8 mouse cellular contexts compared by ENCODE assay signal in the genomic region with DNA sequence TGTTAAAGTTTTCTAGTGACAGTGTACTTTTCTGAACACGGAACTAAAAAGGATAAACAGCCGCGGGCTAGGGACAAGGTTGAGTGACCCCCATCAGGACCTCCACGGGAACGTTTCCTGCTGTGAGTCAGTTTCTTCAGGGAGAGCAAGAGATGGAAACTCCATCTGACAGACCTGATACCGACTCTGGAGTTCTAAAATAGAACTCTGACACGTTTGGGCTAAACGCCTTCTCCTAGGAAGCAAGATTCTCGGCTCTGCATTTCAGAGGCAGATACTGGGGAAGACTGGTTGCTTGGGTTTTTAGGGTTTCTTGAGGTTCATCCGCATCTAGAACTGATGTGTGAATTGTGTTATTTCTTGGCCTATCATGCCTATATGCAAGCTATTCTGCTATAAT. TPM values are rescaled to one million over a fixed set of nuclear protein-coding genes. Genes with fewer than 3 reads are reported as not detected.
DNase-seq lines count a peak whose midpoint lies in the region; ATAC-seq and TF ChIP-seq lines count a peak whose summit lies in the region.

No protein-coding gene starts in this region.

- WGBS in heart, embryonic 11.5 days (ENCODE audit: insufficient replicate concordance) = 27% methylated on average over 10 of the region's 10 CpGs
- WGBS in lung, embryonic 14.5 days = 26% methylated on average over 10 of the region's 10 CpGs
- 32% methylated on average over 10 of the region's 10 CpGs for WGBS in liver, embryonic 14.5 days (ENCODE audit: insufficient replicate concordance)
- WGBS in neural tube, embryonic 15.5 days = 79% methylated on average over 10 of the region's 10 CpGs

- no peaks in the 10 kb centered on the region for H3K36me3 ChIP-seq in heart, embryonic 11.5 days (ENCODE audit: control insufficient read depth, insufficient read depth, low read length)
- H3K36me3 ChIP-seq in lung, embryonic 14.5 days (ENCODE audit: insufficient read depth) = no peaks in the 10 kb centered on the region
- H3K36me3 ChIP-seq in liver, embryonic 14.5 days (replicated peaks; ENCODE audit: control insufficient read depth, insufficient read depth, low read depth) = no peaks in the 10 kb centered on the region
- no peaks in the 10 kb centered on the region for H3K36me3 ChIP-seq in neural tube, embryonic 15.5 days

- no peak overlapping the region for H3K4me3 ChIP-seq in heart, embryonic 11.5 days (ENCODE audit: low read depth, low read length)
- no peak overlapping the region for H3K4me3 ChIP-seq in lung, embryonic 14.5 days (ENCODE audit: low read depth, low read length)
- H3K4me3 ChIP-seq in liver, embryonic 14.5 days (ENCODE audit: insufficient read depth in 1 of 2, low read depth in 2 of 2, low read length in 2 of 2) = no peak overlapping the region
- H3K4me3 ChIP-seq in neural tube, embryonic 15.5 days (replicated peaks) = no peak overlapping the region

- TF ChIP-seq CTCF in lung, embryonic 14.5 days (IDR thresholded peaks at IDR 0.05; ENCODE audit: low read depth) = no peak
- no peak for TF ChIP-seq CTCF in Patski (IDR thresholded peaks at IDR 0.05)
- TF ChIP-seq CTCF in liver, embryonic 14.5 days (IDR thresholded peaks at IDR 0.05; ENCODE audit: low read depth) = no peak

- TF ChIP-seq EP300 in liver, embryonic 14.5 days (IDR thresholded peaks at IDR 0.05; ENCODE audit: low read depth) = no peak

- ATAC-seq in heart, embryonic 11.5 days (replicated peaks; ENCODE audit: insufficient number of reproducible peaks, low FRiP score, low TSS enrichment) = no peak
- ATAC-seq in lung, embryonic 14.5 days (ENCODE audit: insufficient read depth) = peak; percentile 33; the same call in 1 of the 2 replicates
- ATAC-seq in Patski = no peak
- ATAC-seq in liver, embryonic 14.5 days (ENCODE audit: insufficient read depth) = no peak
- no peak for ATAC-seq in neural tube, embryonic 15.5 days (ENCODE audit: low FRiP score)

- DNase-seq in heart, adult 9 months (ENCODE audit: low spot score in 2 of 2) = no peak
- DNase-seq in lung, embryonic 14.5 days = no peak
- no peak for DNase-seq in lung, postnatal 4 days
- DNase-seq in Patski (ENCODE audit: low read depth, low spot score) = peak; percentile 19
- DNase-seq in liver, embryonic 14.5 days (ENCODE audit: low read depth in 3 of 3, low spot score in 3 of 3) = no peak
- DNase-seq in thymus, postnatal 10 days (ENCODE audit: low spot score in 2 of 2) = no peak

- H3K9me3 ChIP-seq in heart, embryonic 11.5 days (replicated peaks; ENCODE audit: control insufficient read depth, low read length) = no peaks in the 10 kb centered on the region
- H3K9me3 ChIP-seq in lung, embryonic 14.5 days (ENCODE audit: low read depth, low read length) = no peaks in the 10 kb centered on the region
- no peaks in the 10 kb centered on the region for H3K9me3 ChIP-seq in liver, embryonic 14.5 days (ENCODE audit: control insufficient read depth, low read length)
- H3K9me3 ChIP-seq in neural tube, embryonic 15.5 days (replicated peaks) = no peaks in the 10 kb centered on the region

- POLR2A ChIA-PET in Patski (lab: Charles Lee) = no interaction called here

- in situ Hi-C loops in Patski (cut with MboI; ENCODE audit: low pct_unique_long_range_greater_than_20kb) = loop anchor here (5.0 to 10.0 kb wide), 3 partner anchors 133 to 446 kb away; no protein-coding TSS in a partner anchor

- CTCF ChIA-PET in Patski (lab: Charles Lee) = interaction anchor here (0.6 to 2.3 kb wide), 11 partner anchors 11 to 459 kb away, joined by 3 to 12 read pairs (median 4); no protein-coding TSS in a partner anchor

- H3K27ac ChIP-seq in heart, embryonic 11.5 days (ENCODE audit: low read depth, low read length) = no peak overlapping the region
- H3K27ac ChIP-seq in lung, embryonic 14.5 days (ENCODE audit: low read depth) = peak overlapping the region; percentile 69; the same call in 1 of the 2 replicates
- H3K27ac ChIP-seq in liver, embryonic 14.5 days = no peak overlapping the region
- no peak overlapping the region for H3K27ac ChIP-seq in neural tube, embryonic 15.5 days (replicated peaks)

- peaks cover 3% of the 10 kb centered on the region for H3K4me1 ChIP-seq in heart, embryonic 11.5 days (ENCODE audit: control insufficient read depth, insufficient read depth, low read length)
- no peaks in the 10 kb centered on the region for H3K4me1 ChIP-seq in lung, embryonic 14.5 days (ENCODE audit: insufficient read depth)
- peaks cover 0 to 15% of the 10 kb centered on the region in 2 experiments; a peak in 2 of 4 replicates for H3K4me1 ChIP-seq in liver, embryonic 14.5 days (replicated peaks; ENCODE audit: control insufficient read depth in 2 of 2, insufficient read depth in 2 of 2, low read length in 1 of 2)
- no peaks in the 10 kb centered on the region for H3K4me1 ChIP-seq in neural tube, embryonic 15.5 days

- peak overlapping the region; percentile 47 for H3K4me2 ChIP-seq in heart, embryonic 11.5 days
- peak overlapping the region; percentile 44 for H3K4me2 ChIP-seq in lung, embryonic 14.5 days
- 0 out of 2 replicates have a peak overlapping the region, but pooled peaks have one; percentile 11 for H3K4me2 ChIP-seq in liver, embryonic 14.5 days (ENCODE audit: low read depth)
- no peak overlapping the region for H3K4me2 ChIP-seq in neural tube, embryonic 15.5 days

- H3K27me3 ChIP-seq in heart, embryonic 11.5 days (ENCODE audit: control insufficient read depth, insufficient read depth, low read length) = no peaks in the 10 kb centered on the region
- no peaks in the 10 kb centered on the region for H3K27me3 ChIP-seq in lung, embryonic 14.5 days (ENCODE audit: insufficient read depth, low read length)
- no peaks in the 10 kb centered on the region for H3K27me3 ChIP-seq in Patski
- H3K27me3 ChIP-seq in liver, embryonic 14.5 days (ENCODE audit: control insufficient read depth, insufficient read depth, low read length) = peaks cover 3% of the 10 kb centered on the region
- H3K27me3 ChIP-seq in neural tube, embryonic 15.5 days (replicated peaks) = 0 out of 2 replicates have a peak, but pooled peaks cover 4% of the 10 kb centered on the region

- H3K9ac ChIP-seq in heart, embryonic 11.5 days (ENCODE audit: low read depth, low read length) = no peak overlapping the region
- H3K9ac ChIP-seq in lung, embryonic 14.5 days = no peak overlapping the region
- H3K9ac ChIP-seq in liver, embryonic 14.5 days (replicated peaks) = no peak overlapping the region
- no peak overlapping the region for H3K9ac ChIP-seq in neural tube, embryonic 15.5 days (replicated peaks)

RNA-seq across cellular contexts. Expression of a gene that starts 29.4 kb away (rescaled TPM):
- 64.1 and 67.9 TPM in 2 replicates for polyA plus RNA-seq in heart, embryonic 11.5 days (2014; fragmentation: Nextera tagmentation; extraction: Ambion mirVana)
- 73.3 and 75.8 TPM in 2 replicates for polyA plus RNA-seq in lung, embryonic 14.5 days (2014; fragmentation: Nextera tagmentation; extraction: Ambion mirVana)
- polyA plus RNA-seq in Patski (2021) = 155 TPM
- 16.8 and 18.9 TPM in 2 replicates for polyA plus RNA-seq in liver, embryonic 14.5 days (2012; rRNA removed)
- 25.0 and 27.6 TPM in 2 replicates for polyA plus RNA-seq in liver, embryonic 14.5 days (2014; fragmentation: Nextera tagmentation; extraction: Ambion mirVana)
- polyA plus RNA-seq in neural tube, embryonic 15.5 days (2015; fragmentation: Nextera tagmentation; extraction: Ambion mirVana) = 136 and 139 TPM in 2 replicates

RNA-seq across cellular contexts. Expression of a gene that starts 47.2 kb away (rescaled TPM):
- polyA plus RNA-seq in heart, embryonic 11.5 days (2014; fragmentation: Nextera tagmentation; extraction: Ambion mirVana) = 0.23 TPM in 1 of 2 replicates, not detected in the other
- polyA plus RNA-seq in lung, embryonic 14.5 days (2014; fragmentation: Nextera tagmentation; extraction: Ambion mirVana) = not detected in 2 replicates
- not detected for polyA plus RNA-seq in Patski (2021)
- polyA plus RNA-seq in liver, embryonic 14.5 days (2012; rRNA removed) = not detected in 2 replicates
- polyA plus RNA-seq in liver, embryonic 14.5 days (2014; fragmentation: Nextera tagmentation; extraction: Ambion mirVana) = not detected in 2 replicates
- polyA plus RNA-seq in neural tube, embryonic 15.5 days (2015; fragmentation: Nextera tagmentation; extraction: Ambion mirVana) = not detected in 2 replicates
